Mouse (Mus musculus): ENCODE measurements around the gene Ccdc85c. TPM values are rescaled to one million over a fixed set of nuclear protein-coding genes. Genes with fewer than 3 reads are reported as not detected.

Gene Ccdc85c
- polyA plus RNA-seq (2015; fragmentation: Illumina TruSeq; extraction: RNeasy Lipid Tissue Mini Kit (QIAGEN cat#74804); ENCODE audit: insufficient read depth, low read depth, low replicate concordance), result 4.0 TPM

DNA sequence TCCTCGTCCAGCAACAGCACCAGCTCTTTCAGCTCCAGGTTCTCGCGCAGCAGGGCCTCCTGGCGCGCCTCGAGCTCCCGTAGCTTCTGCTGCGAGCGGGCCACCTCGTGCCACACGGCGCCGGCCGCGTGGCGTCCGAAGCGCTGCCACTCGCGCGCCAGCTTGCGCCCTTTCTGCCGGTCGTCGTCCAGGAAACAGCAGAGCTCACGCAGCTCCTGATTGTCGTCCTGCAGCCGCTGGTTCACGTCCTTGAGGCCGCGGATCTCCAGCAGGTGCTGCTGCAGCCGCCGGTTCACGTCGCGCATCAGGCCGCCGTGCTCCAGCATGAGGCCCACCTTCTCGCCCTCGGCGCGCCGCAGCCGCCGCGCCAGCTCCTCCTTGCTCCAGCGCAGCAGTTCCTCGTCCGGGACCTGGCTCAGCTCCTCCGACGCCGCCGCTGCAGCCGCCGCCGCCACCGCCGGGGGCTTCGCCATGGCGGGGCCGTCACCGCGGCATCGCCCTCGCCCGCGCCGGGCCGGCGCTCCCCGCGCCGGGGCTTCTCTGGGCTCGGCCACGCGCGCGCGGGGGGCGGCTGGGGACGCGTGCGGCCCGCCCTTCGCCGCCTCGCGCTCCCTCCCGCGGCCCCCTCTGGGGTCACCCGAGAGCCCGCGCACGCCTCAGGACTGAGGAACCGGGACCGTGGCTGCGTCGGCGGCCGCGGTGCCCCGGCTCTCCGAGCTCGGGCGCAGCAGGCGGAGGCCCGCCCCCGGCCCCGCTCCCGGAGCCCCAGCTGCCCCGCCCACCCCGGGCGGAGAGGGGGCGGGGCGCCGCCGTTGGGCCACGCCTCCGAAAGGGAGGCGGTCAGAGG, at the start of gene Ccdc85c:
TSS of gene Ccdc85c (minus strand) at position 765 of the 847 bp plus-strand sequence.

DNA sequence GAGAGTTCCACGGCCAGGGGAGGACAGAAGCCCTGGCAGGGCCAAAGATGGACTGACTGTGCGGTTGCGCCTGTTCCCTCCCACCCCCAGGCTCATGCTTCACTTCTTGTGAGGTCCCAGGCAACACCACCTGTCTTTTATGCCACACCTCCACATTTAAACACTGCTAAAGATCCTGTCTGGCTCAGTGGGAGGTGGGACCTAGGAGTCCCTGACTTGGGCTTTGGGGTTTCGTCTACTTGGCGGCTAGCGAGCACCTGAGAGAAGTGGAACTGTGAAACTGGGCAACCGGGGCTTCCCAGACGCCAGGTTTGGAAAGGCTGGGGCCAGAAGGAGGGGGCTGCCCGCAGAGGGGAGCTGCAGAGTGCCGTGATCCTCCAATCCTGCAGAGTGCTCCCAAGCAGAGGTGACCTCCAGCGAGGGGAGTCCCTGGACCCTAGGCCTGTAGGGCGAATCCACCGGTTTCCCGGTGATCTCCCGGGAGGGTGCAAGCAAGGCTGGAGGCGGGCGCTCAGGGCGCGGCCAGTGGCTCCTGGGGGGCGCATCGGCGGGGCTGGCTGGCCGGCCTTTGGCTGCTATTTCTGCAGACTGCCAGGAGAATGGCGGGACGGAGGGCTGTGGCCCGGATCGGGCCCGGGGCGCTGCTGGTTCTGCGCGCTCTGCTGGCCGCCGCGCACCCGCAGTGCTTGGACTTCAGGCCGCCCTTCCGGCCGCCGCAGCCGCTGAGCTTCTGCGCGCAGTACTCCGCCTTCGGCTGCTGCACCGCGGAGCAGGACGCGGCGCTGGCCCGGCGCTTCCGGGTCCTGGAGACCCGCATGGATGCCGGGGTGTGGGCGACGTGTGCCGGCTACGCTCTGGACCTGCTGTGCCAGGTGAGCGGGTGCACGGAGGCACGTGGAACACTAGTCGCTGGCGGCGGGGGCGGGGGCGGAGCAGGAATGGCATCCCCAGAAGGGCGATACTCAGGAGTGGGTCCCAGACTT, 30.9 kb upstream of the Ccdc85c start, which contains the start of gene Hhipl1:
TSS of gene Hhipl1 (plus strand) at position 459 of the 983 bp plus-strand sequence.

DNA sequence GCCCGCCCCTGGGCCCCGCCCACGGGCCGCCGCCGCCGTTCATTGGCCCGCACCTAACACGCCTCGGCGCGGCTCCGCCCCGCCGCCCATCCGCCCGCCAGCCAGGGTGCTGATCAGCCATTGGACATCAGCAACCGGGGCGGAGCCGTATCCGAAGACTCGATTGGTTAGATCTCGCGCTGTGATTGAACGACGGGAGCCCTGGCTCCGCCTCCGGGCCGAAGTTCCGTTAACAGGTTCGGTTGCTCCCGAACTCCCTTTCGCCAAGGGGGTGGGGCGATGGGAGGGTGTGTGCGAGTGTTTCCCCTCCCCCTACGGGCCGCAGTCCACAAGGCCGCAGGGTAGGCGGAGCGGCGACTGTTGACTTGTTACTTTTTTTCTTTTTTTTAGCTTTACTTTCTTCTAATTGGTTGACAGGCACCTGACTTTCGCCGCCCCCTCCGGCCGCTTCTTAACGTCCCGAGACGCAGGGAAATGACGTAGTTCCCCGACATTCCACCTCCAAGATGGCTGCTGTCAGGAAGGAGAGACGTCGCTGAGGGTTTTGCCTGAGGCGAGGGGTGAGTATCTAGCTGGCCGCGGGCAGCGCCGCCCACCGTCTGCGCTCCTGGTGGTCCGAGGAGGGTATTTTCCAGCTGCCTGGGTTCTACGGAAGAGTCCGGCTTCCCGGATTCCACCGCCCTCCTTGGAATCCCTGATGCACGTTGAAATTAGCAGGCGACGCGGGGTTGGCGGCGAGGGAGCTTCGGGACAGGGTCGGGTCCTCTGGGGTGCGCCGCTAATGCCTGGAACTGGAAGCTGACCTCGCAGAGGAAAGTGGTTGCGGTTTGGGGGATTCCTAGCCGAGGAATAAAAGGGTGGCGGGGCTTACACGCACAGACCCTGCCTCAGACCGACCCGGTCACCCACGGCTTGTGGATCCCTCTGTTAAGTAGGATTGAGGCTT, 95.6 kb downstream of the Ccdc85c start, which contains the start of gene Ccnk:
TSS of gene Ccnk (plus strand) at position 259 of the 946 bp plus-strand sequence.

DNA sequence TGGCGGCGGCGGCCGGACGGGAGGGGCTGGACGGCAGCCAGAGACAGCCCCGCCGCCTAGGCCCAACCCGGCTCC, 96.1 kb downstream of the Ccdc85c start, which contains the start of gene Setd3:
TSS of gene Setd3 (minus strand) at position 69 of the 75 bp plus-strand sequence.

Other genes with a start within 250 kb of the Ccdc85c start
- 24.4 TPM for gene Setd3, start 96.1 kb downstream of the Ccdc85c start, polyA plus RNA-seq (2015; fragmentation: Illumina TruSeq; extraction: RNeasy Lipid Tissue Mini Kit (QIAGEN cat#74804); ENCODE audit: insufficient read depth, low read depth, low replicate concordance)
- gene Ccnk, start 95.8 kb downstream of the Ccdc85c start, polyA plus RNA-seq (2015; fragmentation: Illumina TruSeq; extraction: RNeasy Lipid Tissue Mini Kit (QIAGEN cat#74804); ENCODE audit: insufficient read depth, low read depth, low replicate concordance), result 4.9 TPM
- 0.41 TPM for gene Hhipl1, start 30.8 kb upstream of the Ccdc85c start, polyA plus RNA-seq (2015; fragmentation: Illumina TruSeq; extraction: RNeasy Lipid Tissue Mini Kit (QIAGEN cat#74804); ENCODE audit: insufficient read depth, low read depth, low replicate concordance)
- gene Cyp46a1, start 59.0 kb upstream of the Ccdc85c start, polyA plus RNA-seq (2015; fragmentation: Illumina TruSeq; extraction: RNeasy Lipid Tissue Mini Kit (QIAGEN cat#74804); ENCODE audit: insufficient read depth, low read depth, low replicate concordance), result 2.1 TPM
- gene Eml1, start 95.5 kb upstream of the Ccdc85c start, polyA plus RNA-seq (2015; fragmentation: Illumina TruSeq; extraction: RNeasy Lipid Tissue Mini Kit (QIAGEN cat#74804); ENCODE audit: insufficient read depth, low read depth, low replicate concordance), result 22.8 TPM